Mouse (Mus musculus) monocyte, adult 5-6 weeks (primary cell): ENCODE measurements around the gene Hmga1. TPM values are rescaled to one million over a fixed set of nuclear protein-coding genes. Genes with fewer than 3 reads are reported as not detected.

Source experiments
- ATAC-seq: fragments of 153-309, 156-312 bp; replicated peaks from 2 replicates; pipeline ENCODE4 v1.8.0; 2017; ENCODE audit warnings: mild to moderate bottlenecking; ENCODE audit not compliant: low TSS enrichment, insufficient number of reproducible peaks, severe bottlenecking, poor library complexity, low FRiP score
- total RNA-seq: library from RNA; stranded (forward); fragments of 200-1000, 200-491, 200-594 nt; gene quantifications from 3 replicates; pipeline ENCODE4 v1.2.3, GENCODE M21; 2017

Hmga1 gene
- total RNA-seq, 1 experiment from 2014 or later: 41.0 TPM

DNA sequence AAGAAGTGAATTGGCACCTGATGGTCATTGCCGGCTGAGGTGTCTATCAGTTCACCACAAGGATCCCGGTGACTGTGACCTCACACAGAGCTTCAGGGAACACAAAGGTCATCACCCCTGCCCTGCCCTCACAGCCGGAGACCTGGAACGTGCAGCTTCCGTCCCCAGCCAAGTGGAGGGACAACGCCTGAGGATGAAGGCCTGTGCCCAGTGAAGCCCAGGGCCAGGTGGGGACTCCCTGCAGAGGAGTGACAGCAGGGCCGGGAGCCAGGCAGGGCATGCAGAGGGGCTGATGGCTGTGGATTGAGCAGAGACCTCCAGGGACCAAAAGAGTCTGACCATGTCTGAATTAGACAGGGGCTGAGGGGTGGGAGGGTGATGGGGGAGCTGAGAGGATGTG lies 33.2 kb upstream of the Hmga1 start:
- ATAC-seq: no peak

DNA sequence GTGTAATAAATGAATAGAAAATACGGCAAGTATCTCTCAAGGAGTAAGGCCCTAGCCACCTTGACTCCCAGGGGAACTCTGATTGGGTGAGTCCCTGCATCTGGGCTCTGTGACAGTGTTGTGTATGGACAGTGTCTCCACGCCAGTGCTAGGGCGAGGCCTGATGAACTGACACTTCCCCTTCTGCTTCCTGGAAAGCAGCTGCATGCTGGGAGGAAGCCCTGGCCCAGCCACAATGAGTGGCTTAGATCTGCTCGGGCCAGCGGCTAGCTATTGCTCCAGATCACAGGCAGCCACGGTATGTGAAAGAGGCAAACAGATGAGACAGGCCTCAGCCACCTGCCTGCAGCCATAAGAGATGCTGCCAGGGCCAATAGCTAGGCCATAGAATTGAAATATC lies 29.1 kb upstream of the Hmga1 start:
- ATAC-seq: peak; percentile 75

DNA sequence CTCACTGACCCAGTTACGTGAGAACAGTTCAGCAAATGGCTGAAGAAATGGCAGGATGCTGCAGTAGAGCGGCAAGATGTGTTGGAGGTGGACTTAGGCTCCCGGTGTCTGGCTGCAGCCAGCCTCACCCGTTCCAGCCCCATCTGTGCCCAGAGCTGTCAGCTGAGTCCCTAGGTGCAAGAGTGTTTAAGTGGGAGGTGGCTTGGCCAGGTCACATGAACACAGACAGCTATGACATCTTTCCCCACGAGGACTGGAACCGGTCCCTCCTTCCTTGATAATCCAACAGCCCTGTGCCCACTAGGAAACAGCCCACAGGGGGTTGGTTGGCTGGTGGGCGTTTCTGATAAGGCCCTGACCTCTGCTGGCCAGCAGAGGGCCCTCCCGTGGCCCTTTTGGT lies 28.3 kb upstream of the Hmga1 start:
- ATAC-seq: no peak

DNA sequence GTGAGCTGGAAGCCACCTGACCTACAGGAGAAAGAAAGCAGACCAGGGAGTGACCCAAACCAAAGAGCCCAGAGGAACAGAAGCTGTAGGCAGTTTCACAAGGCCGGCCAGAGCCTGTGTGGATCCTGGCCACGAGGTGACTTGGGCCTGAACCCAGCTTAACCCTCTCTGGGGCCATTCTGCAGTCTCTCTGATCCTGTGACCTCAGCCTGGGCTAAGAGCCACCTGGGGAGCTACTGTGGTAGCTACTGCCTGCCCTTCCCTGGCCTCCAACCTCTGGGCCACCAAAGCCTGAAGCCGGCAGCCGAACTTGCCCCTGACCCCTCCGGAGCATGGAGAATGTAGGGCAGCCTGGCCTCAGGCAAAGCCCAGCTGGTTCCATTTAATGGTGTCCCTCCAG lies 27.5 kb upstream of the Hmga1 start:
- no peak for ATAC-seq

DNA sequence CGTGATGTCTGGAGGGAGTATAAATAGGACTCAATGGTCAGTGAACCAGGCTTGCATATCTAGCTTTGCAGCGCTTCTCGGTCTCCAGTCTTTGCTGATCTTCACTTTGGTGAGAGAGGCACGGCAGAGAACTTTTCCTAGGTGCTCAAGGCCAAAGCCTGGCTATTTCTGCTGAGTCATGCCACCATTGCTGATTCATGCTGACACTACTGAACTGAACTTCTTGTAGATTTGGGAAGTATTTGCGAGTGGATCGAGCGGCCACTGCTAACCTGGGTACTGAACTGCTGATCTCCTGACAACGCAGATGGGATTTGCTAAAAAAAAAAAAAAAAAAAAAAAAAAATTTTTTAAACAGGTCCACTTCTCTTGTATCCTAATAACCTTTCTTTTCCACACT lies 24.2 kb upstream of the Hmga1 start:
- ATAC-seq: no peak

DNA sequence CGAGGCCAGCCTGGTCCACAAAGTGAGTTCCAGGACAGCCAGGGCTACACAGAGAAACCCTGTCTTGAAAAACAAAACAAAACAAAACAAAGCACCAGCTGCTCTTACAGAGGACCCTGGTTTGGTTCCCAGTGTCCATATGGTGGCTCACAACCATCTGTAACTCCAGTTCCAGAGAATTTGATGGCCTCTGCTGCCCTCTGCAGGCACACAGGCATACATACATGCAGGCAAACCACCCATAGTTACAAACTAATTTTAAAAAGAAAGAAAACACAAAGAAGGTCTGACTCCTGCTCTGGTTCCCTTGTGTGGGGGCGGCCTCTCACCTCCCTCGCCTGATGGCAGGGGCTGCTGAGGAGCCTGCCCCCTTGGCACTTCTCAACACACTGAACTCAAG lies 22.9 kb upstream of the Hmga1 start:
- no peak for ATAC-seq

DNA sequence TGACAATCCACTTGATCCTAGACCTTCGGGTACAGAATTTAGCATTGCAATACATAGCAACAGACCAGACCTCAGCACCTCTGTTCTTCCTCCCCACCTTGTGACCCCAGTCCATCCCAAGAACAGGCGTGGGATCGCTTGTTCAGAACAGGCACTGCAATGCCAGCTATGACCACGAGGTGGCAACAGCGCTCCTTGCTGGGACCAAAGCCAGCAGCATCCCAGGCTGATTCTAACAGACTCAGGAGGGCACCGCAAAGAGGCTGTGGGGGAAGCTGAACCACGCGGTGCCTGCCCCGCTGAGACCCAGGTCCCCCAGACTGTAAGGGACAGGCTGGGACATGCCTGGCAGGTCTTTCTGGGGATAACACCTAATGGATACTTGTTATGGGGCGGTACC lies 21.6 kb upstream of the Hmga1 start:
- peak; percentile 94 for ATAC-seq

DNA sequence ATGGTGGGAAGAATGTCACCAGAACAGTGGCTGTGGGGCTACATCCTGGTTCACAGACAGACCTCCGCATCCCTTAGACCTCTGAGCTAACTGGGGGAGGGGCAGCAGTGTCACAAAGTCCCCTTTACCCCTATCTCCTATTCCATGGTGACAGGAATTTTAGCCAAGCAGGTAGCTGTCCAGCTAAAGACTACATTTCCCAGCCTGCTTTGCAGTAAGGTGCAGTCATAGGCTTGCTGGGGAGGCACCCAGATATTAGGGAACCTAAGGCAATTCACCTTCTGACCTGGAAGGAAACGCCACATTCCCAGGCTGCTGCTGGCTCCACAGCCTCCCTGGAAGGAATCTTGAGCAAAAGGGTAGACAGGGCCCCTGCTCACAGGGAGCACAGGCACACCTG lies 15.0 kb upstream of the Hmga1 start:
- ATAC-seq: no peak

DNA sequence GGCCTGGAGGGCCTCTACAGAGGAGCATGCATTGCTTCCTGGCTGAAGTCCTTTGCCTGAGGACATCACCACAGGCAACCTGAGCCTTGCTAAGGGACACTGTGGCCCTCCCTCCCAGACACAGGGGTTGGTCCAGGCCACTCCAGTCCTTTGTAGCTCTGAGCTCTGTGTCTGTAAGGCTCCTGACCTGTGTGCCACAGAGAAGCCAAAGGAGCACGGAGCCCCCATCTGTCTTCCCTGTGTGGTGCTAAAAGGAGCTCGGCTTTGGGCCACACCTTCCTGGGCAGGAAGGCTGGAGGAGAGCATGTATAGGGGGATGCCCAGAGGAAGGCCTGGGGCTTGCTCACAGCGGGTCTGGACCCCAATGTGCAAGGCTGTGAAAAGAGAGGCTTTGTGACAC lies 14.3 kb upstream of the Hmga1 start:
- no peak for ATAC-seq

DNA sequence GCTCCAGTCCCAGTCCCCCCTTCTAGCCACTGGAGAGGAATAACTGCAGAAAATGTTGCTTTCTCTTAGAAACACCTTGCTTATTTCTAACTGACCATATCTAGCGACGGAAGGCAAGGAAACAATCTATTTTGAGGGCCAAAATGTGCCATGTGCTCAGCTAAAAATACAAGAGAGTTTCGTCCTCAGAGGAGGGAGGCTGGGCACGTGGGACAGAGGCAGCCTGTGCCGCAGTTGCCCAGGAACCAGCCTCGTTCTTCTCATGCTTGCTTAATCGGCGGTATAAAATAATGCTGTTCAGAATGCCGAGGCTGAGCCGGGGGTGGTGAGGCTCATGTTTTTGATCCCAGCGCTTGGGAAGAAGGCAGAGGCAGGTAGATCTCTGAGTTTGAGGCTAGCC lies 11.7 kb upstream of the Hmga1 start:
- no peak for ATAC-seq

DNA sequence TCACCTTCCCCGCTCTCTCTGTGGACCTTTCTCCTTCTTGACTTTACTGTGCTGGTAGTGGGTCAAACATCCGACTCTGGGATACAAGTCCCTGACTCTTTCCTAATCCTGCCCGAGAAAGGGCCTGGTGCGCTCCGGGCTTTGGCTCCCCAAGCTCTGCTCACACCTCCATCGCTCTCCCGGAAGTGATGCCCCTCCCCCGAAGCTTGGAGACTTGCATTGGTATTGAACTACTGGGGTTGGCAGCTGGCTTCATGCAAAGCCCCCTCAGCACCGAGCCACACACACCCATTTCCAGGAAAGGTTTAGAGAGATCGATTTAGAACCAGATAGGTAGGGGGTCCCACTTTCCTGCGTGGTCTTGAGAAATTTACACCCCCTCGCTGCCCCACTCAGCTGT lies 10.3 kb upstream of the Hmga1 start:
- no peak for ATAC-seq

DNA sequence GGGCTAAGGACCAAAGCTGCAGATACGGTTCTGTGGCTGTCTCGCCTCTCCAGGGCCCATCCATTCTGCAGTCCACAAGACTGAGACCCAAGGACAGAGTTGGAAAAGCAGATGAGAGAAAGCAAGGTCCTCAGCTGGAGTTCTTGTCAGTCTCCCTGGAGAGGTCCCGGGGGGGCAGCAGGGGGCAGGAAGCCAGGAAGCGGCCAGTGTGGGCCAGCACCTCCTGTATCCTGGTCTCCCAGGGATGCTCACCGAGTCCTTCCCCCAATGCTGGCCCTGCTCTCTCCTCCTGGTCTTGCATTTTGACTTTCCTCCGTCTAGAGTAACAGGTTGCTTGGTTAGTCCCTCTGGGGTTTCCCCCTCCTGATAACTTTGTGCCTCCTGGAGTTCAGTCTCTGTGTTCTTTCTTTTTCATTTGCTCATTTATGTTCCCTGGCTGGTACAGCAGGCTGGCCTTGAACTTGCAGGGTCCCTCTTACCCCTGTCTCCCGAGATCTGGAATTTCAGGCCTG lies 9.7 kb upstream of the Hmga1 start:
- no peak for ATAC-seq

DNA sequence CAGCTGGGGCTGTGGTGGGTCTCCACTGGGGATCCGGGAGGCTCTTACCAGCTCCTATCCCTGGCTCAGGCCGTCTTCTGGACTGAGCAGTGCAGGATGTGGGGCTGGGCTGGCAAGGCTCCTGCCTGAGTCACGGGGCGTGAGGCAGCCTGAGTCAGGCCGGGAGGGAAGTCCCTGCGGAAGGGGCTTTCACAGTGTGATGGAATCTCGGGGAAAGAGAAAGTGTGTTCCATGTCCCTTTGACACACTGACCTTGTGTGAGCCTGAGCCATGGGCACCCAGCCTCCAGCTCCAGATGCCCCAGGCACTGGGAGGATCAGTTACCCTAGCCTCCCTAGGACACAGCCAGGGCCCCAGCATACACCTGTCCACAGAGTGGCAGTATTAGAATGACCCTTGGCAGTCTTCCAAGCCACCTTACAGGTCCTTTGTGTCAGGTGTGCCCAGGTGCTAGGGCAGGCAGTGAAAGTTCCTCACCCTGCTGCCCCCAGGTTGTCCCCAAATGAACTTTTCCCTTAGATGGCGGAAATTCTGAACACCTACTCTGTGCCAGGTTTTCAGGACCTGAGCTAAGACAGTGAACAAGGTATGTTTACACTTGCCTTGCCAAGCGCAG lies 8.9 kb upstream of the Hmga1 start:
- ATAC-seq: peak; percentile 27; the same call in 1 of the 2 replicates

DNA sequence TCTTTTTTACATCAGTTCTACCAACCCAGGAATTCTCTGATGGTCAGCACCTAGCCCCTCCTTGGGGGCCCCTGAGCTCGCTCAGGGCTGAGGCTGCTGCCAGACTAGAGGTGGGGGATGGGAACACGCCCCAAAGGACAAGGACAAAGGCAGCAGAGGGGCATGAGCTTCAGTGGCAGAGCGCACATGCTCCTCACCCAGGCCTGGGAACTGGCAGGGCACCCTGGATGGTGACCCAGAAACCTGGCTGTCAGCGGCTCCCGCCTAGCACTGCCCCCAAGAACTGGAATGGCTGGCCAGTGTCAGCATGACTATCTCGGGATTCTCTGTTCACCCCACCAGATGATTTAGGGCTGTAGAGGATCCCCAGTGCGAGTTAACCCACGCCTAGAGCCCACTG lies 7.1 kb upstream of the Hmga1 start:
- ATAC-seq: no peak

DNA sequence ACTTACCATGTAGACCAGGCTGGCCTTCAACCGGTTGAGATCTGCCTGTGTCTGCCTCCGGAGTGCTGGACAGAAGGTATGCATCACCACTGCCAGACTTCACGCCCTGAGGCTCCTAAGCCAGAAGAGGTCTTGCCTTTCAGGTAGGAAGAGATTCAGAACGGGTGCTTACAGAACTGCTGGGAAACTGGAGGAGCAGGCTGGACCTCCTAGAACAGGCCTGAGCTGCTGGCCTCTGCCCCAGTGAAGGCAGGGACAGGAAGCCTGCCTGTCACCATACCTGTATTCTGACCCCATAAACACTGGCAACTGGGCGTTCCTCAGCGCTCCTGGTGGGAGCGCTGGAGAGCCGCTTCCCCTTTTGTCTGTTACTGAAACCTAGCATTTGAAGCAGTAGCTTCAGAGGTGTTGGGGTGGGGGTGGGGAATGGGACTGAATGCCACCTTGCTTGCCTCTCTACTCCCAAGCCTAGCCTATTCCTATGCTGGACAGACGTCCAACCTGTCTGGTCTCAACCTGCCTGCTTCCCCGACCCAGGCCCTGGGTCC lies 4.8 kb upstream of the Hmga1 start:
- ATAC-seq: no peak

DNA sequence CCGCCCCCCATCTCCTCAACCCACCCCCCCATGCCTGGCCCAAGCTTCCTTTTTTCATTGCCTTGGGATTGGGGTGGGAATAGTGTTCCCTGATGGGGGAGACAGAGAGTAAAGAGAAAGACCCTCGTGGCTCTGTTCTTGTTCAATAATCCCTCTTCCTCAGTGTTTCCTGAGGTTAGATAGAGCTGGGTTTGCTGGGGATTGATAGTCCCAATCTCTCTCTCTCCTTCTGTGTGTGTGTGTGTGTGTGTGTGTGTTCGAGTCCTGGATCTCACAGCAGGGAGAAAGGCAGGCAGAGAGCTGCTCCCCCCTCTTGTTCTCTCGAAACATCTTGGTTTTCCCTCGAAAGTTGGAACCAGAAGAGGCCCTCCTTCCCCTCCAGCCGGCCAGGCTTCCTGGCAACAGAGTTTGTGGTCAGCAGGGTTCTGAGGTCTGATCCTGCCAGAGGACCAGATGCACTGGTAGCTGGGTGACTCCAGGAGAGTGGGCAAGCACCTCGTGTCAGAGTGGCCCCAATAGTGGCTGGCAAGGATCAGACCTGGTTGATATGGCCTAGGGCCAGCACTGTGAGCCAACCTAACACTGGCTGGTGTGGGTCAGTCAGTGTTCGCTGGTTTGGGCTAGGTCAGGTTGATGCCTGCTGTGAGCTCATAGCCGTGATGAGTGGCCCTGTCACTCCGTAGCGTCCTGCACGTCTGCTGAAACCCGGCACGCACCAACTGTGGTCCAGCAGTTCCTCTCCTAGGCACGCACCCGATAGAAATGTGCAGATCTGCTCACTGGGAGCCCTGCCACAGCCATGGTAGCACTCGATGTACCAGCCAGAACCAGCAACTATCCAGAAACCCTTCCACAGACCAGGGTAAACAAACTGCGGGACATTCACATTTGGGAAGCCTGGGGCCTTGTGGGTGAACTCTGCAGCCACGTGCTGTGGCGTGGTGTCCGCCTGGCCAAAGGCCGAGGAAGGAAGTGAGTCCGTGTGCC lies 3.8 kb upstream of the Hmga1 start:
- no peak for ATAC-seq

DNA sequence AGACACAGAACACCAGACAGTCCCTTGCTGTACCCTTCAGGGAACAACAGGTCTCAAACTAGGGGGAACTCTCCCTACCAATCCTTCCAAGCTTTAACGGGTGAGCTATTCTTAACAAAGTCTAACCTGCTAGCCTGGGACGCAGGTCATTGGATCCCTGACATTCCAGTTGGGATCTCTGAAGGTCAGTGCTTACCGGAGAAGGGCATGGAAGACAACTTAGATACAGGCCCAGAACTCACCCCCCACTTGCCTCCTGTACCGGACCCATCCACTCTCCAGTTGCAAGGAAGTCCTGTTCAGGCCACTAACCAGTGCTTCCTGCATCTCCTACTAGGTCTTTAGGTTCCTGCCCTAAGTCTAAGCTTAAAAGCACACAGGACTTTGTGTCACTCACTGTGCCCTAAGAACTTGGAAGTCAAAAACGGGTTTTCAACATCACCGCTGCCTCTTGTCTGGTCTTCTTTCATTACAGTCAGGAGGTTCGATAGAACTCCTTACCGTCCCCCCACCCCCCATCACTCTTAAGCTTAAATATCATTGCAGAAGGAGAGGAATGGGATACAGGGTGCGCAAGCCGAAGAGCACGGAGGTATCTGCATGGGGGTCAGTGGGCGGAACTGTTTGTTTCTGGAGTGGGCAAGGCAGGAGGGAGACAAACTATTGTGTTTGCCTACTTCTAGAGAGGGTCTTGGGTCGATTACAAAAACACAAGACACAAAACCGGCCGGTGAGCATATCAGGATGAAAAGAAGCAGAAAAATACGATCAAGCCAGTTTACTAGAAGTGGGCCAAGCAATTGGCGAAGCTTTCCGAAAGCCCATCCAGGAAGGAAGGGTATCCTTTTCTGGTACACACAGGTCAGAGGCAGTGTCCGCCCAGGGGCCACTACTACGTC lies 2.0 kb upstream of the Hmga1 start:
- ATAC-seq: no peak

DNA sequence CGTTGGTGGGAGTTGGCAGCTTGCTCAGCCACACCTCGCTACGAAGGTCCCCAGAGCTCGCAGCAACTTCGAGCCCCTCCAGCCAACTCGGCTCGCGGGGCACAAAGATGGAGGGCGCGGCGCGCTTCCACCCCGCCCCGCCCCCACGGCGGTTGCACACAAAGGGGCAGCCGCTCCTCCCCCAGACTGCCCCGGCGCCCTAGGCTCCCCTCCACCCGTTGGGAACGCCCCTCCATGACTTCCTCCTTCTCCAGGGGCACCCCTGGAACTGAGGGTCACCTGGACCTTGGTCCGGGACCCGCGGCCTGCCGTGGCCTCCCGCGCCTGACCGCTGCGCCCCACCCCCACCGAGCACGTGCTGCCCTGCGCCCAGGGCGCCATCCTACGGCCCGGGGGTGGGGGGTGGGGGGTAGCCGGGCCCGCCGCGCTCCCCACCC lies 1.2 kb upstream of the Hmga1 start:
- ATAC-seq: peak; percentile 40
